Mouse (Mus musculus) spleen, postnatal 4 days (tissue): ENCODE data around the gene Clca3a1.
"Not testable (repeated sequence)": the region's sequence is repeated elsewhere in the genome, so short reads cannot be mapped to it uniquely, and the experiment has no call there.

ENCODE experiments used
- DNase-seq, 2 experiments: peaks; one replicate each; pipeline ENCODE4 v3.0.0; 2022; ENCODE audit warnings: low spot score in 2 of 2

The Clca3a1 gene

DNA sequence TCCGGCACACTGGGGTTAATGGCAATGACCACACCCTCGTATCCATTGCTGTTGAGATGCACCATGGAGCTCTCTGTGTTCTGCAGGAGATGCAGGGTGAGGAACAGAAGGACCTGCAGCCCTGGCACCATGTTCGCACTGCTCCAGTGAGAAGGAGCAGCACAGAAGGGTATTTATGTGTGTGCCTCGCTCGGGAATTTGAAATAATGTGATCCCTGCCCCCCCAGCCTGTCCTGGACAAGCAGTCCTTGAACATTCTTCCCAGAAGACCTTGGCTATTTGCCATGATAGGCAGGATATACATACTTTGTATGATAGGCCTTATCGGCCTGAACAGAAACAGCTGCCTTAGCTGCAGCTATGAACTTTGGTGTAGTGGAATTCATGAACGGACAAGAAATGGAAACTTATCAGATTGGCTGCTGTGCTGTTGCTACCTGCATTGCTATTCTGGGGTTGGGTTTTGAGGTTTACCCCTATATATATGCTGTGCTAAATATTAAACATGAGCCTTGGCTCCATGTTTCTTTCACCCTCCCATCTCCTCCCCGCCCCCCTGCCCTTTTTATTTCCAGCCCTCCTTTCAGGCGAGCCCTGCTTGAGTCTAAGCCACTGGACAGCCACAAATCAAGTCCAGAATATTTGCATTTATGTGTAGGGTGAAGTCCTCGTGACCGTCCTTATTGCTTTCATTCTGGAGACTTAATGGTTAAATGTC, at the start of gene Clca3a1:
Gene Clca3a1, minus strand, starts transcription at position 386 of the 718 bp plus-strand sequence.
- DNase-seq, result peak in 1 of 2 experiments; percentile 24

DNA sequence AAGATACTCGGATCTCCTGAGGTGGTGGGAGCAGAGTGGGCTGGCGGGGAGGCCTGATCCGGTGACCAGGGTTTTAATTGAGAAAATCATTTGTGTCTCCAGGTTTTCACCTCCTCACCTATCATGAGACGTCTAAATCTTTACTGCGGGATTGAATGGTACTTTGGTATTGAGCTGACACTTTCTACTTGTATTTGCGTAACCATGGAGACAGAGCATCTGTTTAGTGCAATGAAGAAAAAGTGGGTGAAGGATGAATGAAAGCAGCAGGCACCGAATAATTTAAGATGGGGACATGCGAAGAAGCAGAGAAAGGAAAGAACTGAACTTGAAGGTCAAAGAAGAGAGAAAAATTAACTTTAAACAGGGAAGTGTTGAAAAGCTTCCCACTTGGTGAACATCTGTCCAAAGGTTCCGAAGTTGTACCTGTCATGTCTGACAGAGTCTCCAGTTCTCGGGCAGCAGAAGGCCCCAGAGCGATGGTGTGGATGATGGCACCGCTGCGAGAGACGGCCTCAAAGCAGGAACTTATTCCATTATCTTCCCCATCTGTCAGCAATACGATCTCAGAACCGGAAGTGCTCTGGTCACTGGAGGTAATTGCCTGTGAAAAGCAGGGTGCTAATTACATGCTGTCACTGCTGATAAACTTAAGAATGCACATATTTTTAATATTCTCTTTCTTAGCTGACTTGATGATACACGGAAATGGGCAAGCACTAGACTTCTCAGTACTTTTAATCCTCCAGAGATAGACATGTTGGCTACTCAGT, 47.6 kb upstream of the Clca3a1 start:
- DNase-seq, result not testable (repeated sequence)

- not testable (repeated sequence) for DNase-seq
Measured at GRCm38 (mm10) chr3:144806626-144807025, 45.8 kb upstream of the Clca3a1 start.

DNA sequence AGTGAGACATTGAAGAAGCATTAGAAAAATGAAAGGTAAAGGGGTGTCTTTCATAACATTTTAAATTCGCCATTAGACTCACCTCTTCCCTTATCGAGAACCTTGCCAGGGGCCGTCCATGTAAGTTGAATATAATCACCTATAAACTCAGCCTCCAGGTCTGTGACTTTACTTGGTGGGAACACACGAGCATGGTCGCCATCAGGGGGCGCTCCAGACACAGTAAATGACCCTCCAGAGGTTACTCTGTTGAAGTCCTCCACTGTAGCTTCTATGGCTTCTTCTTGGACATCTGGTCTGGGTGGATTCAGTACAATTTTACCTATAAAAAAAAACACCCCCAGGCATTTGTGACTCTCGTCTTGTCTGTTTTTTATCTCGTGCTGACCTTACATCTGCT, 41.1 kb upstream of the Clca3a1 start:
- peak in 1 of 2 experiments; percentile 61 for DNase-seq

GRCm38 (mm10) chr3:144785181-144786148, 24.7 kb upstream of the Clca3a1 start:
- DNase-seq, result no peak

DNA sequence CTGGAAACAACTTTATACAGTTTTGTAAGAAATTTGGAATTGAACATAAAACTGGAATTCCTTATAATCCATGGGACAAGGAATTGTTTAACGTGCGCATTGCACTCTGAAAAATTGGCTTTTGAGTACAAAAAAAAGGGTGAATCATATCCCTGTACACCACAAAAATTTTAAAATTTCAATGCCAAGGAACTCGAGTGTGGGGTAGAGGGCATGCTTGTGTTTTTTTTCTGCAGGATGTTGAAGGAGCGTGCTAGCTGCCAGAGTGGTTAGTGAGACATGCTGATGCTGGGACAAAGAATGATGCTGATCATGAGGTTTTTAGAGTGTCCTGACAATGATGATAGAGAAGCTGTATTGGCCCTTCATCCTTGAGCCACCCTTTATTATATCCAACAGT, 4.4 kb upstream of the Clca3a1 start:
- DNase-seq, result no peak

- no peak for DNase-seq
Measured at GRCm38 (mm10) chr3:144761454-144761853, 677 bp upstream of the Clca3a1 start.

DNA sequence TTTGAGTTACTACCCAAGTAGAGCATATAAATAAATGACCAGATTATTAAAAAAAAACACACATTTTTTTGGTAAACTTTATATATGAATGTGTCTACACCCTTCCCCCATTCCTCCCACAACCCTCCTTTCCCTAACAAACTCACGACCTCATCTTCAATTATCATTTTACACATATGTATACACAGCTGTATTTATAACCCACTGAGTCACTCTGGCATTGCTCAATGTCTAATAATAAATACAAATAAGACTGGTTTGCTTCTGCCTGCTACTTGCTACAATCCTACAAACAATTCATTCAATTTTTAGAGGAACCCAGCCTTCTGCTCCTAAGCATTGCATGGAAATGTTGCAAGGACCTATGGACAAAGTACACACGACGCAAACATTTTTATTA, 1.1 kb downstream of the Clca3a1 start:
- DNase-seq, result no peak

GRCm38 (mm10) chr3:144756103-144756502, 4.7 kb downstream of the Clca3a1 start:
- not testable (repeated sequence) for DNase-seq

GRCm38 (mm10) chr3:144753120-144753519, 7.7 kb downstream of the Clca3a1 start:
- peak in 1 of 2 experiments; percentile 65 for DNase-seq

DNA sequence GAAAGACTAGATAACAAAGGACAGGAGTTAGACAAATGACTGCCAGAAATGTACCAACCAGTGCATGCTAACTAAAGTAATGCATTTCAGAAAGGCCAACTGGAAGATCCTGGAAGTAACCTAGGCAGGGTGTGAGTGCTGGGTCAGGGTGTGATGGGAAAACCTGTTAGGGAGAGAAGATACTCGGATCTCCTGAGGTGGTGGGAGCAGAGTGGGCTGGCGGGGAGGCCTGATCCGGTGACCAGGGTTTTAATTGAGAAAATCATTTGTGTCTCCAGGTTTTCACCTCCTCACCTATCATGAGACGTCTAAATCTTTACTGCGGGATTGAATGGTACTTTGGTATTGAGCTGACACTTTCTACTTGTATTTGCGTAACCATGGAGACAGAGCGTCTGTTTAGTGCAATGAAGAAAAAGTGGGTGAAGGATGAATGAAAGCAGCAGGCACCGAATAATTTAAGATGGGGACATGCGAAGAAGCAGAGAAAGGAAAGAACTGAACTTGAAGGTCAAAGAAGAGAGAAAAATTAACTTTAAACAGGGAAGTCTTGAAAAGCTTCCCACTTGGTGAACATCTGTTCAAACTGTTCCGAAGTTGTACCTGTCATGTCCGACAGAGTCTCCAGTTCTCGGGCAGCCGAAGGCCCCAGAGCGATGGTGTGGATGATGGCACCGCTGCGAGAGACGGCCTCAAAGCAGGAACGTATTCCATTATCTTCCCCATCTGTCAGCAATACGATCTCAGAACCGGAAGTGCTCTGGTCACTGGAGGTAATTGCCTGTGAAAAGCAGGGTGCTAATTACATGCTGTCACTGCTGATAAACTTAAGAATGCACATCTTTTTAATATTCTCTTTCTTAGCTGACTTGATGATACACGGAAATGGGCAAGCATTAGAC, 11.5 kb downstream of the Clca3a1 start:
- DNase-seq, result not testable (repeated sequence)

DNA sequence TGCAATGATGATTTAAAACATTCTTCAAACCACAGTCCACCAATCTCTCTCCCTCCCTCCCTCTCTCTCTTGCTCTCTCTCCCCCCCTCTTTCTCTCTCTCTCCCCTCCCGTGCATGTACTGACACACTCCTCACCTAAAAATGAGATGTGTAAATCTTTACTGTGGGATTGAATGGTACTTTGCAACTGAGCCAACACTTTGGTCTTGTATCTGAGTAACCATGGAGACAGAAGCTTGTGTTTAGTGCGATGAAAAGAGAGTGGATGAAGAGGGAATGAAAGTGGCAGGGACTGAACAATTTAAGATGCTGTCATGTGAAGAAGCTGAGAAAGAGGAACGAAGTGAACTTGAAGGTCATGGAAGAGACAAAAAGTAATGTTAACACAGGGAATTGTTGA, 13.1 kb downstream of the Clca3a1 start:
- DNase-seq, result not testable (repeated sequence)

DNA sequence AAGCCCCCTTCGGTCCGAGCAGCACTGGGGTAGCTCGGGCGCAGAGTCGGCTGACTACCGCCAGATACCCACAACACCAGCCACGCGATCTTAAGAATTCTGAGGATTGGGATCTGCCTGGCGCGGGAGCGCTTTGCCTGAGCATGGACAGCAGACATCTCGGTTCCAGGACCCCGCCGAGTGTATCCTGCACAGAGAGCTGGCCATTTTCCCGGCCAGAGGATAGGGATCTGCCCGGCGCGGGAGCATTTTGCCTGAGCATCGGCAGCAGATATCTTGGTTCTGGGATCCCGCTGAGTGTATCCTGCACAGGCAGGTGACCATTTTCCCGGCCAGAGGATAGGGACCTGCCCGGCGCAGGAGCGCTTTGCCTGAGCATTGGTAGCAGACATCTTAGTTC, 22.4 kb downstream of the Clca3a1 start:
- not testable (repeated sequence) for DNase-seq

GRCm38 (mm10) chr3:144736831-144737230, 23.9 kb downstream of the Clca3a1 start:
- peak; percentile 36 to 77 for DNase-seq

DNA sequence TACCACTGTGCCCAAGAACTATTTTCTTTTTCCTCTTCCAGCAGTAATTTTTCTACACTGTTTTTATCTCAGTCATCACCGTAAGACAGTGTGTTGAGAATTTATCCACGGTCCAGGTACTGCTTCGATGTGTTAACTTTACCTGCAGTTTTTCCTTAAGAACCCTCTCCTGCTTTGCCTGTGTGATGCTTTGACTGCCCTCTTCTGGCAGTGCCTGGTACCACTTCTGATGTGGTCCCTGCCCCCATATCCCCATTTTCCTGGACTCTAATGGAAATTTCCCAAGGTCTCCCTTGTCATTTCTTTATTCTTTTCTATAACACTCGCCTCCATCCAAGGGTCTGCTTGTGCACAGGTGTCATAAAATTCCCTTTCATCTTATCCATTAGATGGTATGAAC, 37.3 kb downstream of the Clca3a1 start:
- DNase-seq, result peak; percentile 55 to 80

DNA sequence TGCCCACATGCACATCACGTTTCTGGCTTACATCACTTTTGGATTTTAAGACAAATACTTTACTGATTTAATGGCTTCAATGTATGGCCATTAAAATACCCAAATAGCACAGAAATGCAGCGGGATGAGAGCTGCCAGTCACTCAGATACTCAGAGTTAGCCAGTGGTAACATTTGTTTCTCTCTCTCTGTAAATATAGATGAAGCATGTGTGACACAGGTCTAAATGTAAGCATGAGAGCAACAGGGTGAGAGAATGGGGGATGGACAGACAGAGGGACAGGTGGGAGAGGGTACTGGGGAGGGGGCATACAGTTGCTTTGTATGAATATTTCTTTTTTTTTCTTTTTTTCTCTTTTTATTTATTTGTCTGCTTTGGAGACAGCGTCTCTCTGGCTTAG, 38.2 kb downstream of the Clca3a1 start:
- DNase-seq, result not testable (repeated sequence)

DNA sequence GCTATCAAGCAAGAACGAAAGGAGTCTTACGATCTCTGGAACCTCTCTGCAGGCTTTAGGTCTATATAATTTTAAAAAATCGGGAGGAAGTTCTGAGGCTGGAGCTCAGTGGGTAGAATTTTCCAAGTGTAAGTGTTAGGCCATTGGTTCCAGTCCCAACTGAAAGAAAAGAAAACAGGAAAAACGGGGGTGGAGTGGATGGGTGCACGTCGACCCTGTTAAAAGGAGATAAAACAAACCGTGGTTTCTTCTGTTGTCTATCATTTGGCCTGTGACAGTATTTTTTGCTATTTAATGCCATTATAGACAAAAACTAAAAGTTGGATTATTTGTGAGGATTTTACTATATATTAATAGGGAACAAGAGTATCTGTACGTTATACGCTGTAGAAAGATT, 38.9 kb downstream of the Clca3a1 start:
- DNase-seq, result no peak

- DNase-seq, result no peak
Measured at GRCm38 (mm10) chr3:144721077-144721859, 39.5 kb downstream of the Clca3a1 start.

GRCm38 (mm10) chr3:144719901-144720747, 40.7 kb downstream of the Clca3a1 start, which contains the start of gene Sh3glb1:
Gene Sh3glb1 (minus strand): TSS chr3:144720335.
- peak; percentile 99 to 100 for DNase-seq
